Mouse (Mus musculus): ENCODE measurements around the gene Phldb2. TPM values are rescaled to one million over a fixed set of nuclear protein-coding genes. Genes with fewer than 3 reads are reported as not detected.

Phldb2 gene
- total RNA-seq, 2 experiments from 2014 or later, result 4.4 to 5.4 TPM

GRCm38 (mm10) chr16:45713878-45714277 lies 239.5 kb downstream of the Phldb2 start:
- TF ChIP-seq CTCF (conservative IDR thresholded peaks at IDR 0.05), result no peak
- H3K4me3 ChIP-seq, result no peak overlapping the region
- H3K27ac ChIP-seq, result no peak overlapping the region
- no peak for DNase-seq (ENCODE audit: low spot score in 2 of 2)

- no peak for TF ChIP-seq CTCF (conservative IDR thresholded peaks at IDR 0.05)
- Histone ChIP-seq H3K27ac (no peak overlapping the region), H3K4me3 (no peak overlapping the region)
- no peak for DNase-seq (ENCODE audit: low spot score in 2 of 2)
Measured at GRCm38 (mm10) chr16:45713261-45713660, 240.1 kb downstream of the Phldb2 start.

GRCm38 (mm10) chr16:45711263-45711662 lies 242.1 kb downstream of the Phldb2 start:
- peak; percentile 70 for TF ChIP-seq CTCF (conservative IDR thresholded peaks at IDR 0.05)
- no peak for DNase-seq (ENCODE audit: low spot score in 2 of 2)
- H3K4me3 ChIP-seq, result no peak overlapping the region
- H3K27ac ChIP-seq, result no peak overlapping the region

GRCm38 (mm10) chr16:45699301-45699700 lies 254.1 kb downstream of the Phldb2 start:
- TF ChIP-seq CTCF (conservative IDR thresholded peaks at IDR 0.05), result no peak
- H3K4me3 ChIP-seq, result no peak overlapping the region
- H3K27ac ChIP-seq, result no peak overlapping the region
- no peak for DNase-seq (ENCODE audit: low spot score in 2 of 2)

GRCm38 (mm10) chr16:45697996-45698395 lies 255.4 kb downstream of the Phldb2 start:
- Histone ChIP-seq H3K27ac (peak overlapping the region; percentile 52; the same call in 1 of the 2 replicates), H3K4me3 (no peak overlapping the region)
- TF ChIP-seq CTCF (conservative IDR thresholded peaks at IDR 0.05), result no peak
- DNase-seq (ENCODE audit: low spot score in 2 of 2), result peak in 1 of 2 experiments; percentile 42

Other genes starting within 250 kb of the Phldb2 start
- 100 to 1,000 TPM; 246 to 258 TPM for gene Tagln3, start 229.0 kb downstream of the Phldb2 start, total RNA-seq (2021)
- 10 to 100 TPM; 19.8 to 20.5 TPM for gene Abhd10, start 210.6 kb downstream of the Phldb2 start, total RNA-seq (2021)
- gene Plcxd2, start 56.6 kb upstream of the Phldb2 start, total RNA-seq (2021), result 10 to 100 TPM; 17.5 to 17.9 TPM
- not detected for gene Cd96, start 166.7 kb upstream of the Phldb2 start, total RNA-seq (2021)
- gene Gm4737, start 201.5 kb upstream of the Phldb2 start, total RNA-seq (2021), result 10 to 100 TPM; 15.1 to 16.0 TPM